Mouse (Mus musculus): ENCODE measurements around the gene Mogat2.

GRCm38 (mm10) chr7:99170519-99170918 is 67.9 kb downstream of the Mogat2 start:
- no peak for TF ChIP-seq CTCF (IDR thresholded peaks at IDR 0.05; ENCODE audit: extremely low read depth, insufficient read length, insufficient replicate concordance, low read depth, low read length)
- no peak for TF ChIP-seq POLR2A (IDR thresholded peaks at IDR 0.05; ENCODE audit: low read depth, low read length)
